37 mouse cellular contexts compared by ENCODE assay signal in the genomic region with DNA sequence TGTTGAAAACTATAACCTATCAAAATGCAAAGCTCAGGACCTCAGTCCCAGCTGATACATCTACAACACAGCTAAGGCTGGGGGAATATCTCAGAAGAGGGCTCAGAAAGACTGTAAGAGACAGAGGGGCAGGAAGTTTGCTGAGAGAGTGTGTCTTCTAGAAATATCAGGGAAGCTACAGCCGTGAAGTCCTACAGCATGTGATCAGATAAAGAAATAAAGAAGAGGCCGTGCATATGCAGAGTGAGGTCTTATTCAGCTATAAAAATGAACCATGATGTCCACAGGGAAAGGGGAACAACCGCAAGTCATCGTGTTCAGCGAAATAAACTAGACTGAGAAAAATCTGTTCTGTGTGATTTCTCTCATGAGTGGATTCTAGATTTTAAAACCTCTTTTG. TPM values are rescaled to one million over a fixed set of nuclear protein-coding genes. Genes with fewer than 3 reads are reported as not detected.
"Had no signal": no experiment of that assay in that cellular context is flagged by ENCODE, and none has a peak within 500 bp of the region (broad histone marks: within the 10 kb centered on the region; RNA-seq: fewer than 3 reads in every experiment).

No protein-coding gene starts in this region.

- H3K36me3 ChIP-seq: embryonic facial prominence, embryonic 10.5 days; embryonic facial prominence, embryonic 12.5 days; embryonic facial prominence, embryonic 13.5 days; embryonic facial prominence, embryonic 15.5 days; forebrain, embryonic 10.5 days; forebrain, embryonic 12.5 days; forebrain, embryonic 15.5 days had no signal

- H3K4me1 ChIP-seq: embryonic facial prominence, embryonic 10.5 days; embryonic facial prominence, embryonic 12.5 days; embryonic facial prominence, embryonic 13.5 days; embryonic facial prominence, embryonic 15.5 days; forebrain, embryonic 10.5 days; forebrain, embryonic 12.5 days; forebrain, embryonic 13.5 days; forebrain, embryonic 15.5 days had no signal

- H3K4me3 ChIP-seq: embryonic facial prominence, embryonic 10.5 days; embryonic facial prominence, embryonic 12.5 days; embryonic facial prominence, embryonic 13.5 days; embryonic facial prominence, embryonic 15.5 days; erythroblast, embryonic 14.5 days; forebrain, embryonic 10.5 days; forebrain, embryonic 12.5 days; forebrain, embryonic 13.5 days; forebrain, embryonic 15.5 days; gastrocnemius, adult 2 months; heart, adult 2 months had no signal

- H3K9ac ChIP-seq: embryonic facial prominence, embryonic 12.5 days; embryonic facial prominence, embryonic 13.5 days; embryonic facial prominence, embryonic 15.5 days; forebrain, embryonic 12.5 days; forebrain, embryonic 13.5 days; forebrain, embryonic 15.5 days; forebrain, postnatal 0 days had no signal

- H3K27ac ChIP-seq: embryonic facial prominence, embryonic 10.5 days; embryonic facial prominence, embryonic 12.5 days; embryonic facial prominence, embryonic 13.5 days; embryonic facial prominence, embryonic 15.5 days; forebrain, embryonic 10.5 days; forebrain, embryonic 12.5 days; forebrain, embryonic 13.5 days; forebrain, embryonic 15.5 days; gastrocnemius, adult 2 months; heart, adult 2 months had no signal

- H3K9me3 ChIP-seq: embryonic facial prominence, embryonic 12.5 days; embryonic facial prominence, embryonic 13.5 days; embryonic facial prominence, embryonic 15.5 days; forebrain, embryonic 12.5 days; forebrain, embryonic 15.5 days had no signal

- H3K27me3 ChIP-seq: embryonic facial prominence, embryonic 12.5 days; embryonic facial prominence, embryonic 13.5 days; embryonic facial prominence, embryonic 15.5 days; forebrain, embryonic 12.5 days; forebrain, embryonic 13.5 days; forebrain, embryonic 15.5 days had no signal

- DNase-seq: cerebellum, adult 9-10 months; cerebellum, adult 9-11 months; cerebellum, postnatal 10 days; cerebellum, postnatal 14 days; cerebellum, postnatal 25 days; cerebellum, postnatal 36 days; embryo, embryonic 11 days; forebrain, postnatal 0 days; gastrocnemius, adult 2 months; gastrocnemius, postnatal 10 days; gastrocnemius, postnatal 14 days; gastrocnemius, postnatal 25 days; gastrocnemius, postnatal 36 days; heart, adult 18-20 months; heart, adult 2 months had no signal

RNA-seq across cellular contexts. Expression of a gene that starts 3.6 kb away (rescaled TPM):
- total RNA-seq: common myeloid progenitor, adult 5-6 weeks; forebrain, postnatal 0 days; gastrocnemius, adult 18-20 months; gastrocnemius, adult 2 months; gastrocnemius, adult 8-10 months; gastrocnemius, postnatal 10 days; gastrocnemius, postnatal 14 days; gastrocnemius, postnatal 25 days; gastrocnemius, postnatal 36 days; gastrocnemius, postnatal 4 days; granulocyte monocyte progenitor cell, adult 5-6 weeks; heart, adult 18-20 months; heart, adult 2 months; heart, adult 8-10 months had no signal
- polyA plus RNA-seq: cortical plate, adult 2 months; embryonic facial prominence, embryonic 10.5 days; embryonic facial prominence, embryonic 11.5 days; embryonic facial prominence, embryonic 12.5 days; embryonic facial prominence, embryonic 13.5 days; embryonic facial prominence, embryonic 14.5 days; embryonic facial prominence, embryonic 15.5 days; erythroblast, embryonic 14.5 days; forebrain, embryonic 10.5 days; forebrain, embryonic 11.5 days; forebrain, embryonic 12.5 days; forebrain, embryonic 13.5 days; forebrain, embryonic 14.5 days; forebrain, embryonic 15.5 days; forebrain, embryonic 16.5 days; forebrain, postnatal 0 days; heart, adult 2 months; heart, embryonic 11.5 days had no signal

RNA-seq across cellular contexts. Expression of a gene that starts 13.9 kb away (rescaled TPM):
- total RNA-seq: common myeloid progenitor, adult 5-6 weeks; forebrain, postnatal 0 days; gastrocnemius, adult 18-20 months; gastrocnemius, adult 2 months; gastrocnemius, adult 8-10 months; gastrocnemius, postnatal 10 days; gastrocnemius, postnatal 14 days; gastrocnemius, postnatal 25 days; gastrocnemius, postnatal 36 days; gastrocnemius, postnatal 4 days; granulocyte monocyte progenitor cell, adult 5-6 weeks; heart, adult 18-20 months; heart, adult 2 months; heart, adult 8-10 months had no signal
- polyA plus RNA-seq: cortical plate, adult 2 months; embryonic facial prominence, embryonic 10.5 days; embryonic facial prominence, embryonic 11.5 days; embryonic facial prominence, embryonic 12.5 days; embryonic facial prominence, embryonic 13.5 days; embryonic facial prominence, embryonic 14.5 days; embryonic facial prominence, embryonic 15.5 days; erythroblast, embryonic 14.5 days; forebrain, embryonic 10.5 days; forebrain, embryonic 11.5 days; forebrain, embryonic 12.5 days; forebrain, embryonic 13.5 days; forebrain, embryonic 14.5 days; forebrain, embryonic 15.5 days; forebrain, embryonic 16.5 days; forebrain, postnatal 0 days; heart, adult 2 months; heart, embryonic 11.5 days had no signal

RNA-seq across cellular contexts. Expression of a gene that starts 14.4 kb away (rescaled TPM):
- total RNA-seq: common myeloid progenitor, adult 5-6 weeks; forebrain, postnatal 0 days; gastrocnemius, adult 18-20 months; gastrocnemius, adult 2 months; gastrocnemius, adult 8-10 months; gastrocnemius, postnatal 10 days; gastrocnemius, postnatal 14 days; gastrocnemius, postnatal 25 days; gastrocnemius, postnatal 36 days; gastrocnemius, postnatal 4 days; granulocyte monocyte progenitor cell, adult 5-6 weeks; heart, adult 2 months; heart, adult 8-10 months had no signal
- polyA plus RNA-seq: cortical plate, adult 2 months; embryonic facial prominence, embryonic 10.5 days; embryonic facial prominence, embryonic 11.5 days; embryonic facial prominence, embryonic 12.5 days; embryonic facial prominence, embryonic 13.5 days; erythroblast, embryonic 14.5 days; forebrain, embryonic 10.5 days; forebrain, embryonic 11.5 days; forebrain, embryonic 12.5 days; forebrain, embryonic 13.5 days; forebrain, embryonic 14.5 days; forebrain, embryonic 15.5 days; forebrain, embryonic 16.5 days; forebrain, postnatal 0 days; heart, adult 2 months had no signal

RNA-seq across cellular contexts. Expression of a gene that starts 14.6 kb away (rescaled TPM):
- total RNA-seq: common myeloid progenitor, adult 5-6 weeks; forebrain, postnatal 0 days; gastrocnemius, adult 18-20 months; gastrocnemius, adult 2 months; gastrocnemius, adult 8-10 months; gastrocnemius, postnatal 10 days; gastrocnemius, postnatal 14 days; gastrocnemius, postnatal 25 days; gastrocnemius, postnatal 36 days; gastrocnemius, postnatal 4 days; granulocyte monocyte progenitor cell, adult 5-6 weeks; heart, adult 18-20 months; heart, adult 2 months had no signal
- polyA plus RNA-seq: cortical plate, adult 2 months; embryonic facial prominence, embryonic 11.5 days; embryonic facial prominence, embryonic 13.5 days; erythroblast, embryonic 14.5 days; forebrain, embryonic 10.5 days; forebrain, embryonic 11.5 days; forebrain, embryonic 12.5 days; forebrain, embryonic 13.5 days; forebrain, embryonic 14.5 days; forebrain, embryonic 15.5 days; forebrain, embryonic 16.5 days; forebrain, postnatal 0 days; heart, embryonic 11.5 days had no signal

RNA-seq across cellular contexts. Expression of a gene that starts 28.0 kb away (rescaled TPM):
- total RNA-seq: common myeloid progenitor, adult 5-6 weeks; forebrain, postnatal 0 days; gastrocnemius, adult 18-20 months; gastrocnemius, adult 2 months; gastrocnemius, adult 8-10 months; gastrocnemius, postnatal 10 days; gastrocnemius, postnatal 14 days; gastrocnemius, postnatal 25 days; gastrocnemius, postnatal 36 days; gastrocnemius, postnatal 4 days; granulocyte monocyte progenitor cell, adult 5-6 weeks; heart, adult 18-20 months; heart, adult 2 months; heart, adult 8-10 months had no signal
- polyA plus RNA-seq: cortical plate, adult 2 months; embryonic facial prominence, embryonic 10.5 days; embryonic facial prominence, embryonic 11.5 days; embryonic facial prominence, embryonic 12.5 days; embryonic facial prominence, embryonic 13.5 days; embryonic facial prominence, embryonic 14.5 days; embryonic facial prominence, embryonic 15.5 days; erythroblast, embryonic 14.5 days; forebrain, embryonic 10.5 days; forebrain, embryonic 11.5 days; forebrain, embryonic 12.5 days; forebrain, embryonic 13.5 days; forebrain, embryonic 14.5 days; forebrain, embryonic 15.5 days; forebrain, embryonic 16.5 days; forebrain, postnatal 0 days; heart, adult 2 months; heart, embryonic 11.5 days had no signal
